Mouse (Mus musculus) megakaryocyte, embryonic 14.5 days (primary cell): Measurements from ENCODE around the gene Dse.

Experiments used
- FLI1 ChIP-seq: IDR thresholded peaks from 2 replicates; pipeline ENCODE4 v1.6.1; 2012; ENCODE audit warnings: low read length, inconsistent platforms, mixed read lengths
- GATA1 ChIP-seq: IDR thresholded peaks from 3 replicates; pipeline ENCODE4 v1.6.1; 2012; ENCODE audit warnings: mixed read lengths, low read length, inconsistent platforms, borderline replicate concordance

DNA sequence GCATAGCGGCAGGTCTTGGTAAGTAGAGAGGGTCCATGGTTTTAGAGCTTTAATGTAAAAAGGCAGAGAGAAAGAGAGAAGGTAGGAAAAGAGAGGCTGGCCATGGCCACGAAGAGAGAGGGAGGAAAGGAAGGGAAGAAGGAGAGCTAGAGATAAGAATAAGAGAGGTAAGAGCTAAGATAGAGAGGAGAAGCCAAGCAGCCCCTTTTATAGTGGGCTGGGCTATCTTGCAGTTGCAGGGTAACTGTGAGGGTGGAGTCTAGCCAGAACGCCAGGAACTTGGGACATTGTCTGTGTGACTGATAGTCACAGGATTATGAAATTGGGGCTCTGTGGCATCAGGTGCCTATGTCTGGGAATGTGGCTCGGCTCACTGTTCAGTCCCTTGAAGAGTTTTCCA, 31.0 kb upstream of the Dse start:
- TF ChIP-seq GATA1 (no peak), FLI1 (no peak)
